Mouse (Mus musculus) intestine, postnatal 0 days (tissue): ENCODE results near the gene Zkscan3. TPM values are rescaled to one million over a fixed set of nuclear protein-coding genes. Genes with fewer than 3 reads are reported as not detected.

Experiments
- ATAC-seq: fragments of 200-750 bp; cut with Nextera tagmentation; 2 replicates; pipeline ENCODE4 v1.8.0; 2017; ENCODE audit warnings: mild to moderate bottlenecking, moderate TSS enrichment, moderate library complexity
- H3K27ac ChIP-seq: fragments of 300-500 bp; sonication (generic); 2 replicates; pipeline ENCODE4 v1.5.1; 2014; ENCODE audit warnings: mild to moderate bottlenecking, low read depth, low read length, moderate library complexity
- H3K27me3 ChIP-seq: fragments of 300-500 bp; sonication (generic); replicated peaks from 2 replicates; pipeline ENCODE4 v1.6.1; 2014; ENCODE audit warnings: low read length, mixed read lengths; ENCODE audit not compliant: control insufficient read depth, insufficient read depth
- H3K36me3 ChIP-seq: fragments of 300-500 bp; sonication (generic); 2 replicates; pipeline ENCODE4 v1.6.1; 2014; ENCODE audit warnings: mild to moderate bottlenecking, moderate library complexity; ENCODE audit not compliant: control insufficient read depth, insufficient read depth
- H3K4me1 ChIP-seq: fragments of 300-500 bp; sonication (generic); replicated peaks from 2 replicates; pipeline ENCODE4 v1.6.1; 2014; ENCODE audit warnings: antibody characterized with exemption, low read length, mixed read lengths; ENCODE audit not compliant: control insufficient read depth, insufficient read depth
- H3K4me2 ChIP-seq: fragments of 300-500 bp; sonication (generic); replicated peaks from 2 replicates; pipeline ENCODE4 v1.6.1; 2014; ENCODE audit warnings: low read depth, mild to moderate bottlenecking, moderate library complexity
- H3K4me3 ChIP-seq: fragments of 300-500 bp; sonication (generic); 2 replicates; pipeline ENCODE4 v1.5.1; 2014; ENCODE audit warnings: low read depth, low read length
- H3K9ac ChIP-seq: fragments of 300-500 bp; sonication (generic); 2 replicates; pipeline ENCODE4 v1.6.1; 2014; ENCODE audit warnings: mild to moderate bottlenecking, low read depth, low read length
- H3K9me3 ChIP-seq: fragments of 300-500 bp; sonication (generic); 2 replicates; pipeline ENCODE4 v1.6.1; 2016; ENCODE audit warnings: mixed run types; ENCODE audit not compliant: control insufficient read depth
- CTCF ChIP-seq: sonication (generic); IDR thresholded peaks from 2 replicates; pipeline ENCODE4 v1.5.1; 2016; ENCODE audit warnings: low read depth, mild to moderate bottlenecking, control low read depth, antibody characterized with exemption, moderate library complexity
- WGBS: fragments of 180-500 bp; shearing (Covaris S2); extraction: QIAGEN DNeasy Blood & Tissue Kit; methylation state at CpG from one replicate; pipeline ENCODE4 v1.1.7; 2014; 5-methylcytosine and 5-hydroxymethylcytosine counted together
- polyA plus RNA-seq: library from polyadenylated mRNA; unstranded; fragments of >200 nt; fragmentation: Nextera tagmentation; extraction: Ambion mirVana; gene quantifications from 2 replicates; pipeline ENCODE4 v1.2.1, GENCODE M21; 2015

The Zkscan3 gene
- polyA plus RNA-seq, 1 experiment from 2014 or later = 37.1 TPM

GRCm38 (mm10) chr13:21414231-21415212 lies 12.0 kb upstream of the Zkscan3 start:
- Histone ChIP-seq H3K9ac (no peak overlapping the region), H3K9me3 (no peaks in the 10 kb centered on the region), H3K36me3 (no peaks in the 10 kb centered on the region), H3K27ac (no peak overlapping the region), H3K4me1 (peaks cover 7% of the 10 kb centered on the region; the same call in 1 of the 2 replicates), H3K4me3 (no peak overlapping the region), H3K27me3 (no peaks in the 10 kb centered on the region), H3K4me2 (peak overlapping the region; percentile 38; the same call in 1 of the 2 replicates)
- no peak for ATAC-seq
- TF ChIP-seq CTCF = no peak
- 36% methylated on average over 14 of the region's 15 CpGs for WGBS

- Histone ChIP-seq H3K4me1 (0 out of 2 replicates have a peak, but pooled peaks cover 5% of the 10 kb centered on the region), H3K4me2 (peak overlapping the region; percentile 82), H3K27ac (no peak overlapping the region), H3K4me3 (peak overlapping the region; percentile 59), H3K27me3 (no peaks in the 10 kb centered on the region), H3K9me3 (no peaks in the 10 kb centered on the region), H3K9ac (peak overlapping the region; percentile 64), H3K36me3 (no peaks in the 10 kb centered on the region)
- WGBS = 53% methylated on average over 11 of the region's 11 CpGs
- peak; percentile 10; the same call in 1 of the 2 replicates for ATAC-seq
- no peak for TF ChIP-seq CTCF
These were observed 6.4 kb upstream of the Zkscan3 start for GRCm38 (mm10) chr13:21408805-21409459.

- Histone ChIP-seq H3K4me2 (peak overlapping the region; percentile 82), H3K4me1 (0 out of 2 replicates have a peak, but pooled peaks cover 5% of the 10 kb centered on the region), H3K9ac (peak overlapping the region; percentile 64), H3K27ac (peak overlapping the region; percentile 62; the same call in 1 of the 2 replicates), H3K36me3 (no peaks in the 10 kb centered on the region), H3K4me3 (peak overlapping the region; percentile 59), H3K9me3 (no peaks in the 10 kb centered on the region), H3K27me3 (no peaks in the 10 kb centered on the region)
- 2% methylated on average over 27 of the region's 27 CpGs for WGBS
- peak; percentile 82 for ATAC-seq
- TF ChIP-seq CTCF = no peak
These were observed 5.6 kb upstream of the Zkscan3 start for GRCm38 (mm10) chr13:21407969-21408804.

GRCm38 (mm10) chr13:21407341-21407740 lies 4.8 kb upstream of the Zkscan3 start:
- no peaks in the 10 kb centered on the region for H3K36me3 ChIP-seq
- TF ChIP-seq CTCF = no peak
- 82% methylated on average over 11 of the region's 11 CpGs for WGBS
- 0 out of 2 replicates have a peak overlapping the region, but pooled peaks have one; percentile 0 for H3K27ac ChIP-seq
- no peak overlapping the region for H3K4me3 ChIP-seq
- no peaks in the 10 kb centered on the region for H3K9me3 ChIP-seq
- H3K9ac ChIP-seq = no peak overlapping the region
- no peak for ATAC-seq
- H3K4me1 ChIP-seq = 0 out of 2 replicates have a peak, but pooled peaks cover 5% of the 10 kb centered on the region
- H3K27me3 ChIP-seq = no peaks in the 10 kb centered on the region
- peak overlapping the region; percentile 82; the same call in 1 of the 2 replicates for H3K4me2 ChIP-seq

DNA sequence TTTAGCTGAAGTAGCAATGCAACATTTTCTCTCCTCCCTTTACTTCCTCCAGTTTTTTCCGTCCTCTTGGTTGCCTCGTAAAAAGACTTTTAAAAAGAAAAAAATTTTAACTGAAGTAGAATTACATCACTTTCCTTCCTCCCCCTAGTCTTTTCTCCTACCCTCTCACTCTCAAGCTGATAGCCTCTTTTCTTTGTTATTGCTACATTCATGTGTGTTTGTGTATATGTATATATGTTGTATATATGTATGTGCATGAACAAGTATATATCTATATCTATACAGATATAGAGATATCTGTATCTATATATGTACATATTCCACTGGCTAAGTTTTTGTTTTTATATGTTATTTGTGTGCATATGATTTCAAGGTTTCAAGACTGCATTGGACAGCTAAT lies 293 bp upstream of the Zkscan3 start:
- Histone ChIP-seq H3K4me2 (peak overlapping the region; percentile 67), H3K9me3 (no peaks in the 10 kb centered on the region), H3K4me3 (peak overlapping the region; percentile 85), H3K4me1 (0 out of 2 replicates have a peak, but pooled peaks cover 6% of the 10 kb centered on the region), H3K9ac (no peak overlapping the region; the same call in 1 of the 2 replicates), H3K36me3 (peaks cover 7% of the 10 kb centered on the region), H3K27me3 (no peaks in the 10 kb centered on the region), H3K27ac (no peak overlapping the region)
- ATAC-seq = no peak
- TF ChIP-seq CTCF = no peak
- 0% methylated on average over 2 of the region's 2 CpGs for WGBS
